Mouse (Mus musculus) left cerebral cortex, adult 11 months (tissue): ENCODE data around the gene Ttc24.
A peak's percentile ranks its signal among the peaks of the same experiment; 100 is the strongest.

Experiments used
- DNase-seq: peaks from one replicate; pipeline ENCODE4 v3.0.0; 2022; ENCODE audit warnings: low spot score

The Ttc24 gene

DNA sequence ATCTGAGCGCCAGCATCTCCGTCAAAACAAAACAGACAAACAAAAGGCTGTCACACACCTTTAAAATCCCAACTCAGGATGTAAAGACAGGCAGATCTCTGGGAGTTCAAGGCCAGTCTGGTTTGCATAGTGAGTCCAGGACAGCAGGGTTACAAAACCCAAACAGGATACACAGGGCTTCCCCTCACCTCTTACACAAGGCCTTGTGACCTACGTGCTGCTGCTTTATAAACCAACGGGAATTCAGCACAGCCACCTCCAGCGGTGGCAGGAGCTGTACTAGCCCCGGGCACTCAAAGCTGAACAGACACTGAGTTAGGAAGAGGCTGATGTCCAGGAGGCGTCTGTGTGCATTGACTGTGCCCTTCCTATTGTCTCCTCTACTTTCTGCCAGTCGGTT is 663 bp downstream of the Ttc24 start:
- no peak for DNase-seq

DNA sequence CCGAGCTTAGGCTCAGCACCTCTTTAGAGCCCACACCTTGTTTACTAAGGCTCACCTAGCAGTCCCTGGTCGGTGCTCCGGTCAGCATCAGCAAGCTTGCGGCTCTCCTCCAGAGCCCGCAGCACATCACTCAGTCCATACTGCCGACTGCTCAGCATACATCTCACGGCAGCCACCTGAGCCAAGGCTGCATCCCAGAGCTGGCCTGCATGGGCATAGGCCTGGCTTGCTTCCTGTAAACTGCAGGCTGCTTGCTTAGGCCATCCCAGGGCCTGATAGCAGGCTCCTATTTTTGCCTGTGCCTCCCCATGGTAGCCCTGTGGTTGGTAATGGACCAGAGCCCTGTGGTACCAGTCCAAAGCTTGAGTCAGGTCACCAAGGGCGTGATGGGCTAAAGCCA is 3.3 kb downstream of the Ttc24 start:
- no peak for DNase-seq

DNA sequence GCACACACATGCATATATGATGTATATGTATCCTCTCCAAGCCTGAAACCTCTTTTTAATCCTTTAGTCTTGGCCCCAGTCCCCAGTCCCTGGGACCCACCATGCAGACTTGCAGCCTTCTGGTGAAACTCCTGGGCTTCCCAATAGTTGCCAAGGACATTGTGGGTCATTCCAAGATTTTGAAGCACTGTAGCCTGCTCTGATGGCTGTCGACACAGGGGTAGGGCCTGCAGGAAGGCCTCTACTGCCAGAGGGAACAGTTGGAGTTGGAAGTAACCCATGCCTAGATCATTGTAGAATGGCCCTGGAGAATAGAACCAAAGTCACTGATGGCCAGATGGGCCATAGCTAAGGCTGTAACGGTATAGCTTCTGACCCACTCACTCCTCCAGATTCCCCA is 3.8 kb downstream of the Ttc24 start:
- DNase-seq: no peak

DNA sequence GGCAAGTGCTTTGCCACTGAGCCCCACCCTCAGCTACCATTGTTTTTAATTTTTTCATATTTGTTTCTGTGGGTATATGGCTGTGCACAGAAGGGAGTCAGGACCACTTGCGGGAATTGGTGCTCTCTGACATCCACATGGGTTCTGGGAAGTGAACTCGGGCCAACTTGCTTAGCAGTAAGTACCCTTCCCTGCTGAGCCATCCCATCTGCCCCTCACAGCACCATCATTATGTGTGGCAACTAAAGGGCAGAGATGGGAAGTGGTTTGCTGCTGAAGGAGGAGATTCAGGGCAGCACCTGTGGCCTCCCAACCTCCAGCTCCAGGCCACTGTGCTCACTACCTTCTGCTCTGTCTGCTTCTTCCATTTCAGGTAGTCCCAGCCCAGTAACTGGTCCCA is 4.5 kb downstream of the Ttc24 start:
- no peak for DNase-seq

DNA sequence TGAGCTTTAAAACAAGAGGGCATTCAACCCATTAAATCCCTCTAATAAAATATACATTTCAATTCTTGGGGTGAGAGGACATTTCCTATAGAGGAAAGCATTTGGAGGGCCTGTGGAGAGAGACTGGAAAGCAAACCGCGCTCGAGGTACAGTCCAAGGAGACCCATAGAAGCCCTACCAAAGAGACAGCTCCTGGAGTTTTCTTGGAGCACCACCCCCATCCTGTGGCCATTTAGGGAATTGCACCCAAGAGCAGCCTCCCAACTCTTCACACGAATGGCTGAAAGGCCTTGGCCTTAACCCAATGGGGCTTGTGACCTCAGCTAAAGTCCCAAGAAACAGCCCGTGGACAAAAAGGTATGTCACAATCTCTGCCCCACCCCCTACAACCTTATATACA is 6.3 kb downstream of the Ttc24 start:
- peak; percentile 69 for DNase-seq

DNA sequence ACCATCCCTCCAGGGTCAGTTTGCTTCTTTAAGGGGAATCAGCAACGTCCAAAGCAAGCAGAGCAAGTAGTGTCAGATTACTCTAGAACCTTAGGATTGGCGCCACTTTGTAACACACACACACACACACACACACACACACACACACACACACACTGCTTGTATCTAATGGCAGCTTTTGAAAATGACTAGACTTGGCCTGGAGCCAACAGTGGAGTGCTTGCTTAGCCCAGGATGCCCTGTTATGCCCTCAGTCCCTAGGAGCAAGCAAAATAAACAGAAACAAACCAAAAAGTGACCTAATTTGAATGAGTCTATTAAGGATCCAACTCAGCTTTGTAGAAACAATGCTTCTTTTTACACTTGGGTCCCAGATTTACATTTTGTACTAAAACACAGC is 9.7 kb downstream of the Ttc24 start:
- no peak for DNase-seq

DNA sequence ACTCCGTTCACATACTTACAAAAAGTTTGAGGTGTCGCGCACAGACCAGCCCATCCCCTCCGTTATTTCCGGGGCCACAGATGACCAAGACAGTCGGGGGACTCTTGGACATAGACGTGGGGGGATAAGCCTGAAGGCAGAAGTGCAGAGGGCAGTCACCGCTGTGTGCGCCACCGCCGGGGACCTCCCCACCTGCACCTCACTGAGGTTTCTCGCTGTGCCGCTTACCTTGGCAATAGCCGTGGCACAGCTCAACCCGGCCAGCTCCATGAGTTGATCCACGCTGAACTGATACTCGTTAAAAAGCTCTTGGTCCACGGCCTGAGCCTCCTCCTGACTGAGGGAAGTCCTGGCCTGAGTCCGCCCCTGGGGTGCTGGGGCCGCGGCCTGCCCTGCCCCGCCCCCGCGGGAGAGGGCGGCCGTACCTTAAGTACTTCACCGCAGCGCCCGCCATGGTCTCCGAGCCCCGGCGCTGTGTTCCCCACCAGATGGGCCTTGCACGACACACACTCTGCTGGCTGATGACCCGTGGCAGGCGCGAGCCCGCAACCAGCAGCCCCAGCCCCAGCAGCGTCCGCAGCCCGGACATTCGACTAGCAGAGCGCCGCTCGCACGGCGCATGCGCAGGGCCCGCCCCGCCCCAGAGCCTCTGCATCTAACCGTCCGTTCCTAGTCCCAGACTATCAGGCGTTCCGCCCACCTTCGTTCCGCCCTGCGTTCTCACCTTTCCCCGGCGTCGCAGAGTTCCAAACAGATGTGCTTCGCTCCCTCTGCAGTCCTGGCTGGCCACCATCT is 20.0 kb downstream of the Ttc24 start, which contains the start of gene Naxe:
Gene Naxe (minus strand): TSS at position 594 of the 795 bp plus-strand sequence.
- peak; percentile 73 for DNase-seq

GRCm38 (mm10) chr3:88057030-88057429 is 21.1 kb downstream of the Ttc24 start:
- no peak for DNase-seq

DNA sequence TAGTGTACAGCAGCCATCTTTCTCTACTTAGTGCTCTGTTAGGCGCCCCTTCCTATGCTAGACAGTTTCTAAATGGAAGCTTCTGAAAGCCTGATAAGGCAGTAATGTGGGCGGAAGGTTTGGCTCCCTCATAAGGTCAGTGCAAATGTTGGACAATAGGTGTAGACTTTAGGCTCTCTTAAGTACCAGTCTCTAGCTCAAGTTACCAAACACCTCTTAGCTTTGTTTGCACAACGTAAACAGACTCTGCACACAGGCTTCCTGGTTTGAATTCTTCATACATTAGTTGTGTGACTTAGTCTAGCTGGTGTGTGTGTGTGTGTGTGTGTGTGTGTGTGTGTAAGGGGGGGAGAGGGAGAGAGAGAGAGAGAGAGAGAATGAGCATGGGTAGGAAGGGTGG is 28.6 kb downstream of the Ttc24 start:
- no peak for DNase-seq

DNA sequence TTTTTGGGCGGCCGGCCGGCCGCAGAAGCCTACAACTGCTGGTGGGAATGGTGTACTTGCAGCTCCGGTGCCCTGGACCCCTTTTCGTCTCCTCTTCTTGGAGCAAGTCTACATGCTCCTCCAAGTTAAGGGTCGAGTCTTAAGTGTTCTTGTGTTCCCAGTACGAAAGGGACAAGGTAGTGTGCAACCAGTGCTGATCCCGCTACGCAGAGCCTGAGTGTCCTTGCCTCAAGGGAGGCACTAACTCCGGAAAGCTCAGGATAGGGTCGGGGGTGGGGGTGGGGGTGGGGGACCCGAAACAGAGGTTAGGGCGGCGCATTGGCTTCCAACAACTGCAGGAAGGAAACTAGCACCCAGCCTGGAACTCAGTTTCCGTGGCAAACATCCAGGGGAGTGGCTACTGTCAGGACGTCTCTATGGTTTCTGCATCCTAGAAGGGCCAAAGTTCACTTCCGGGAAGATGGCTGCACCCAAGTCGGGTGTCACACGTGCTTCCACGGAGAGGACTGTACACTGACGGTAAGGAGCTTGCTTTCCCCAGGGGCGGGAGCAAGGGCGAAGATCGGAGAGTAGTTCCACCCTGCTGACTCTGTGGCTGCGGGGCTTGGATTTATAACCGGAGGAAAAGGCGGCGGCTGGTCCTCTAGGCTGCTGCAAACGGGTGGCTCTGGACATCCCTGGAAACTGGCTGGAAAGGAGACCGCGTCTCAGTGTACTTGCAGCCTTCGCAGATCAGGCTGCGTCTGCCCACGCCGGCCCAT is 35.3 kb downstream of the Ttc24 start, which contains the start of gene Gpatch4:
Gene Gpatch4 (plus strand): TSS at position 448 of the 761 bp plus-strand sequence.
- peak; percentile 93 for DNase-seq

DNA sequence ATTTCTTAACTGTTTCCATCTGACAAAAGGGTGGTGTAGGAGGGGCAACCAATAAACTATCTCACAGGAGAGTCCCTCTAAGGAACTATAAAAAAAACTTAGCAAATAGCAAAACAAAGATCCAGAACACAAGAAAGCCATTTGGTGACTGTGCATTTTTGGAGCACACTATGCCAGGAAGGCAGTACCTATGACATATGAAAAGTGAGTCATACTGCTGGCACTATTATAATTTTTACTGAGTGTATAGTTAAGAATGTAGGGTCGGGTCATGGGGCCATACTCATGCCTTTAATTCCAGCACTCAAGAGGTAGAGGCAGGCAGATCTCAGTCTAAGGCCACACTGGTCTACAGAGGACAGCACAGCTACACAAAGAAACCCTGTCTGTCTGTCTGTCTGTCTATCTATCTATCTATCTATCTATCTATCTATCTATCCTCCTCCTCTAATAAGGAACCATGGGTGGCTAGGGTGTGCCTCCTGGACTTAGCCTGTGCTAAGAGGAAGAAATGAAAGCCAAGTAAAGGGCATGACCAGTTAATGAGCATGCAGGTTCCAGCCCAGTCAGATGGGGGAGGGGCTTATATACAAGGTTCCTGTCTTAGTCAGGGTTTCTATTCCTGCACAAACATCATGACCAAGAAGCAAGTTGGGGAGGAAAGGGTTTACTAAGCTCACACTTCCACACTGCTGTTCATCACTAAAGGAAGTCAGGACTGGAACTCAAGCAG is 42.4 kb downstream of the Ttc24 start:
- no peak for DNase-seq

DNA sequence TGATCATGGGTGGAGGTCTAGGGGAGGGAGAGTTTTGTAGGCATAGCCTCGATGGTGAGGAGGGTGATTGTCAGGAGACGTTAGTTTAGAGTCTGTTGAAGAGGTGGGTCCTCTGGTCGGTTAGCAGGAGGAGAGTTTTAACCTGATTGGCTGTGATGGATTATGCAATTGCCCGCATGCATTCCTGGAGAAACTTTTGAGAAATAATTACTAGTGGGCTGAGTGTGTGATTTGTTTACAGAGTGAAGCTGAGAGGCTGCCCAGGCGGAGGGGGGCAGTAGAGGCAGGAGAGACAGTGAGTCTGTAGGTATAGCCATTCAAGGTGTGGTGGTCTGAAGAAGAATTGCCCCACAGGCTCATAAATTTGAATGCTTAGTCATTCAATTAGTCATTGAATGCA is 44.6 kb downstream of the Ttc24 start:
- no peak for DNase-seq

GRCm38 (mm10) chr3:88030608-88031395 is 47.3 kb downstream of the Ttc24 start:
- DNase-seq: no peak

DNA sequence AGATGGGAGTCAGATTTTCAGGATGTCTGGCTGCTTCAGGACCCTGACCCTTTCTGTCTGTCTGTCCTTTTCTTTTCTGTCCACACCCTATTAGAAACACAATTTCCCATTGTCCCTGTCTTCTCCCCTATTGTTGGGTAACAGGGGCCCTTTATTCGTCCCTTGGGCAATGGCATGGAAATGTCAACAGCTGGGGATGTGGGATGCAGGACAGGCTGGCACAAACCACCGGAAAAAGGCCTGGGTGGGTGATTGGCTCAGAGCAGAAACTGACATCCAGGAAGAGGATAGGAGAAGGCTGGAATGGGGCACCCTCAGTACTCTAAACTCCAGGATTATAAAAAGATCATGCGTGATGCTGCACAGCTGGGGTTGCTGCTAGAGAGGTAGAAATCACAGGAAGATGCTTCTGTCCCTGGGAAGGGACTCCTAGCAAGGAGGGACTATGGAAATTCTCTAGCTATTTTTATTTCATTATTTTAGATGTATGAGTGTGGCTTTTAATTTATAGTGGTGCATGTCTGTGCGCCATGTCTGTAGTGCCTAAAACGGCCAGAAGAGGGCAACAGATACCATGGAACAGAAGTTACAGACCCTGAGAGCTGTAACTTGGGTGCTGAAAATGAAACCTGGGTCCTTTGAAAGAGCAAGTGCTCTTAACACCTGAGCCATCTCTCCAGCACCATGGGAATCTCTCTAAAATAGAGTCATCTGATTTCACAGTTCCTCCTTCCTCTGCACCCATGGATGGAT is 50.5 kb downstream of the Ttc24 start, which contains the start of gene Hapln2:
Gene Hapln2 (minus strand): TSS at position 150 of the 753 bp plus-strand sequence.
- DNase-seq: peak; percentile 44

DNA sequence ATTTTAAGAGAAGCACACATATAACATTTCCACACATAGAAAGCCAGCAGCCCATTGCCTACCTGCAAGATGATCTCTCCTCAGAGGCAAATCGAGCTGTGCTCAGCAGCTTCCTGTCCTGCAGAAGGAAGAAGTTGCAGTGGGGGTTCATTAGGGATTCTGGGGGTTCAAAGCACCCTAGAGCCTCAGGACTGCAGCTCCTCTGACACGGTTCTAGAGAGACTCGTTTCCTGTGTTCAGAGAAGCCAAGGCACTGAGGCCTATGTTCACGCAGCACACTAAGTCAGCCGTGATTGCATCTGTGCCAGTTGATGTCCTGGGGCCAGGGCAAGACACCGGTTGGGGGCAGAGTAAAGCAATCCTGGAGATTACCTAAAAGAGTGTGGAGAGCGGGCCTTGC is 51.3 kb downstream of the Ttc24 start:
- no peak for DNase-seq

DNA sequence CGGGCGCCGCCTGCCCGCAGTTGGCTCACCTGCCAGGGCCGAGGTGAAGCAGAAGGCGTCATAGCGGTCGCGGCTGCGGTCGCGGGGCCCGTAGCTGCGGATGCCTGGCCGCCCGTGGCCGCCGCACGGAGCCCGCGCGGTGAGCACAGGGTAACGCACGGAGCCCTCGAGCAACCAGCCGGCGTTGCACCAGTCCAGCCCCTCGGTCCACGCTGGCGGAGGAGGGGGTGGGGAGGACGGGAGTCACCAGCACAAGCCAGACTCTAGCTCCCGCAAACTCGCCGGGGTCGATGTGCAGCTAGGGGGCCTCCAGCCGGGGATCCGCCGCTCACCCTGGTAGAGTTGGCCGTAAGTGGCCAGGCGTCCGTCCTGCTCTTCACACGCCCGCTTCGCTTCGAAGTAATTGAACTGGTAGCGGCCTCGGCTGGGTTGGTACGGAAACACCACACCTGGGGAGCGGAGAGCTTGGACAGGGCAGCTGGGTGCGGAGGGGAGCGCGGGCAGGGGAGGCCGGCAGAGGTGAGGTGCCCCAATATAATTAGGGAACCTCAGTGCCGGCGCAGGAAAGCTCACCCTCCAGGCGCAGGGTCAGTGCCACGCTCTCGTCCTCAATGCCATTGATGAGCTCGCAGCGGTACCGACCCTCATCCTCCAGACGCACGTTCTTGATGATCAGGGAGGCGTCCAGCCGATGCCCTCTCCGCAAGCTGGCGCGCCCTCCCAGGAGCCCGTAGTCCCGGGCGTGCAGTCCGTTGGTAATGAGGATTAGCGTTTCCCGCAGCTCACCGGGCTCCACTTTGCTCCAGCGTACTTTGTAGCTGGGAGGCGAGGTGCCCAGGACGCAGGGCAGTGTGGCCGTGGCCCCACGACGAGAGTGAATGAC is 54.7 kb downstream of the Ttc24 start:
- DNase-seq: no peak

DNA sequence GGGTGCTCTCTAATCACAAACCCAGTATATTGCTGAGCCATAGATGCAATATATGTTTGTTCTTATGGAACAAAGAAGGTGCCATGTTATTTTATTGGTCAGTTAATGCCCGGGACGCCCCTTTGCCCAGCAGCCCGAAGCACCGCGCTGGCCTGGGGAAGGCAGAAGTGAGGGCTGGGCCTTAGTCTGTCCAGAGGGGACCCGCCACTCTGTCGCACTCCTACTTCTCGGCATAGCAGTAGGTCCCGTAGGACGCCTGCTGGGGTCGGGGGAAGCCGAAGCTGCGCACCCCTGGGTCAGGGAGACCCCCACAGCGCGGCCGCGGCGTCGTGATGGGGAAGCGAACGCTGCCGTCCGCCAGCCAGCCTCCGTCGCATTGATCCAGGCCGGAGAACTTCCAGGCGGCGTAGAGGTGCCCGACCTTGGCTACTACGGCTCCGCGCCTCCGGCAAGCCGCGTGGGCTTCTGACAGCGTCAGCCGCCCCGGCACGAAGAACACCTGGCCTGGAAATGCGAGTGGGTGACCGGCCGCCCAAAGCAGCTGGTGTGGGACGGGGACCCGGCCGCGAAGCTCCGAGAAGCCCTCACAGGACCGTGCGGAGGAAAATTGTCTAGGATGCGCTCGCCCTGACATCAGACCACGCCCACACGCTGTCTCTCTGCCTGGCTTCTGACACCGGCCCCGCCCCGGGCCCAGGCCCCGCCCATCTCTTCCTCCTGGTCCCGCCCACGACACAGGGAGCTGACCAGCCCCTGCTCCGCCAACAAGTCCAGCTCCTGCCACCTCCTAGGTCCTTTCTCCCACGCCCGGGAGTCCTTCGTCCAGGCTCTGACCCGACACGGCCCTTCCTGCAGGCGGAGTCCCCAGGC is 55.5 kb downstream of the Ttc24 start:
- DNase-seq: peak; percentile 76
